Mouse (Mus musculus): ENCODE measurements around the gene Mob2.

DNA sequence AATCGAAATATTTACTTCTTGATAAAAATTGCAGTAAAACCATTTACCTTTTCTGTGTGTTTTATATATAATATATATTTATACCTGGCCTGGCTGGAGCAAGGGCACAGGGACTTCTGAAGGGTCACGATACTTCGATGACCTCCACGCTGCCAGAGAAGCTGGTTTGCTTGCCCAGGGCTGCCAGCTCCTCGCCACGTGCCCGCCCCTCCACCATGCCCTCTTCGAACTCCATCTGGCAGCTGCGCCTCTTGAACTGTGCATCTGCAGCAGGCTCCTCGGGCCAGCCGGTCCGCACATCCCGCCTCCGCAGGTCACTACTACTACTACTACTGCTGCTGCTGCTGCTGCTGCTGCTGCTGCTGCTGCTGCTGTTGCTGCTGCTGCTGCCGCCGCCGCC is 20.9 kb upstream of the Mob2 start:
- TF ChIP-seq CTCF (conservative IDR thresholded peaks at IDR 0.05; ENCODE audit: low read length), result no peak
- no peak for TF ChIP-seq POU5F1 (IDR thresholded peaks at IDR 0.05; ENCODE audit: borderline replicate concordance, low read length)

All from E14TG2a.4 (cell line).